Mouse (Mus musculus): Measurements from ENCODE around the gene Ptrh2.
"Not testable (repeated sequence)": the region's sequence is repeated elsewhere in the genome, so short reads cannot be mapped to it uniquely, and the experiment has no call there.

Ptrh2 gene

DNA sequence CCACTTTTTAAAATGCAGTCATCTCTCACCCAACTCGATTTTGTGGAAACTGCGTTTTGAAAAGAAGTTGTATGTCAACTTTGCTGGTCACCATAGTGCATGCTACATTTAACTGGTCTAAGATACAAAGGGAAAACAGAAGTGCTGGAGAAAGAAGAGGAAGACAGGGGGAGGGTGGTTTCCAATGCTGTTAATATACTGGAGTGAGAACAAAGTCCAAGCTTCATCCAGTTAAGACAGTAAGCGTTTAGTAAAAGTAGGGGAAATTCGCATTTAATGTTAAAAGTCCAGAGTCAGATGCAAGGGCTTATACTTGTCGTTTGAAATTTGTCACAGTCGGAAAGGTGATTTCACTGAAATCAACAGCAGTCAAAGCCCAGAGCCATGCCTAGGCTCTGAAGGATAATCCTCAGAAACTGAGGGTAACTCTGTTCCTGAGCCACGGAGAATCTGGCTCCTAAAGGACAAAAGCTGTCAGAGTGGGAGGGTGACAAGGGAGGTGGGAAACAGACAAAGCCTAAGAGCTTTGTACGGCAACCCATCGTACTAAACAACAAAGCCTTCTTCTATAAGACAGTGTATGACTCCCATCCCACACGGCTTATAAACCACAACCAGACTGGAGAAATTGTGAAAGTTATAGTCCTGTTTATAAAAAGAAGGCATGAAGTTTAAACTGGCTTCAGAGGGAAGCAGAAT is 50.6 kb downstream of the Ptrh2 start:
- no peak for DNase-seq

DNA sequence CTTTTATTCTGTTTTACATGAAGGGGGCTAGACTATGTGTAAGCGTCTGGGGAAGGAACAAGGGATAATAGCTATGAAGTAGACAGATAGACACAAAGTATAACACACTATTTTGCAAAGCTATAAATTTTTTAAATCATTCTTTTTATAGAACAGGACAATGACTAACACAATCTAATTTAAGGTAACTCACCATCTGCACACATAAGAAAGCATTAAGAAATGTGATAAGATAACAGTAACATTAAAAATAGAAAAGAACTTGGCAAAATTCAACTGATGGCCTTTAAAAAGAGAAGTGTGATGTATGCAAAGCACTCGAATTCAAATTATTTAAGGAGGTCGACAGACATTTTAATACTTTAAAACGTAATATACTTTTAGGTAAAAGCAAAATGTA is 51.2 kb downstream of the Ptrh2 start:
- no peak for DNase-seq

DNA sequence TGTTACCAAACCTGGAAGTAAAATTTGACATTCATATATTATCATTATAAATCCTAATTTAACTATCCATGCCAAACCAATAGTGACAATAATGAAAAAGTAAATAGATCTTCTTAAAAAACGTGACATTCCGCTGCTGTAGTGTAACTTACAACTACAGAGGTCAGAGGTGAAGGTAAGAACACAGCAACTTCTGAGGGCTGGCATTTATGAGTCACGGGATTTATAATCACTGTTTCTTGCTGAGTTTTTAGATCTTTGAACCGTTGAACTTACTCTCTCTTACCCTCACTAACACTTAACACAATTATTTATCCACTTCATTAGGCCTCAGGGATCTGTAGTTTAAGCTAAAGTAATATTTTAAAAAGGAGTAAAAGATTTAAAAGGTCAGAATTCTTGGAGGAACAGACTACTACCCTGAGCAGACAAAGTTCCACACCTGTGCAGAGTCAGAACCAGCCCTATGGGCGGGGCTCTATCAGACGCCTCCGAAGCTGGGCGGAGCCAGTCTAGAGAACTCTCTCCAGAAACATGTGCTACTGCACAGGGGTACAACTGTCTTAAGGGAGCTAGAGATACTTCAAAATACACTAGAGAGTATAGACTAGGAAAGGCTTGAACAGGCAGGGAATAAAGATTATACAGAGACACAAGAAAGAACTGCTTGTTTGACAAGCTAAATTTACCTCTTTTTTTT is 53.7 kb downstream of the Ptrh2 start:
- DNase-seq = no peak

DNA sequence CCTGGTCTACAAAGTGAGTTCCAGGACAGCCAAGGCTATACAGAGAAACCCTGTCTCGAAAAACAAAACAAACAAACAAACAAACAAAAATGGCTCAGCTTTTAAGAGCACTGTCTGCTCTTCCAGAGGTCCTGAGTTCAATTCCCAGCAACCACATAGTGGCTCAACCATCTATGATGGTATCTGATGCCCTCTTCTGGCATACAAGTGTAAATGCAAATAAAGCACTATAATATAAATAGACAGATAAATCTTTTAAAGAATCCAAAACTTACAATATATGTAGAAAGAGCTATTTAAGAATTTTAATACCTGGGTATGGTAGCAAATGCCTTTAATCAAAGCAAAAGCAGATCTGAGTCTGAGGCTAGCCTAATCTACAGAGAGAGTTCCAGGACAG is 54.5 kb downstream of the Ptrh2 start:
- not testable (repeated sequence) for DNase-seq

DNA sequence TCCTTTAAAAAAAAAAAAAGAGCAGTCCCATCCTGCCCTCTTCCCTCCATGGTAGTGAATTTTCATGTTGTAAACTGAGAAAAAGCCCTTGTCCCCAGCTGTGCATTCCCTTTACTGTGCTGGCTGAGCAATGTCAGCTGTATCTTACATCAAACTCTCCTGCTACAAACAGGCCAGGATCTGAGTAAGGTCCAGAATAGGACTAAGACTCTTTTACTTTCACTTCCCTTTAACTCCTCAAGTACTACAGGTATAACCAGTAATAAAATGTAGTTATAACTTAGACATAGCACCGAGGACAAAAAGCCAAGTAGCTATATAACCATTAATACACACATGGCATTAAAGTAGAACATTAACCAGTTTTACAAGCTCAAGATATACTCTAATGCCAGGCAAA is 55.2 kb downstream of the Ptrh2 start:
- DNase-seq = no peak

DNA sequence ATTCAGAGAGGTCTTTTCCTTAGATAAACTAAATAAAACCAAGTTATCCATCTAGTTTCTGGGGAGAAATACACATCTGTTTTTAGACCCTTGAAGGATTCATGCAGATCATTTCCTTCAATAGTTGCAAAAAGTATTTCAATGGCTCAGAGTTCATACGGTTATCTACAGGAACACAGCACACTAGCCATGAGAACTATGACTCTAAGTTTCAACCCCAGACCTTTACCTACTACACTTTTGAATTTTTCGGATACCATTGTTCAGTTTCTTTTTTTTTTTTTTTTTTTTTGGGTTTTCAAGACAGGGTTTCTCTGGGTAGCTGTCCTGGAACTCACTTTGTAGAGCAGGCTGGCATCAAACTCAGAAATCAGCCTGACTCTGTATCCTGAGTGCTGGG is 55.7 kb downstream of the Ptrh2 start:
- no peak for DNase-seq

DNA sequence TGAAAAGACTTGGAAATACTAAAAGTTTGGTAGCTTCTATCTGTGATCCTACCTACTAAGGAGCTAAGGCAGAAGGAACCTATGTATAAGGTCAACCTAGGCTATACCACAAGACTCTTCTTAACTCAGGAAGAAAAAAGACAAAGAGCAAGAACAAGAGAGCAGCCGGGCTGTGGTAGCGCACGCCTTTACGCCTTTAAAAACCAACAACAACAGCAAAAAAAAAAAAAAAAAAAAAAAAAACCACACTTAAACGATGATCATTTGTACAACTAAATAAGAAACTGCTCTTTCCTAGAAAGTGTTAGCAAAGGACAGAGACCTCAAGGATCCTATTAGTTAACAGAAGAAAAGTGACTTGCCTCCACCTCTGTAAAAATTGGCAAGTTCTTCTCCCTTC is 57.7 kb downstream of the Ptrh2 start:
- DNase-seq = no peak
